In the genomic region with DNA sequence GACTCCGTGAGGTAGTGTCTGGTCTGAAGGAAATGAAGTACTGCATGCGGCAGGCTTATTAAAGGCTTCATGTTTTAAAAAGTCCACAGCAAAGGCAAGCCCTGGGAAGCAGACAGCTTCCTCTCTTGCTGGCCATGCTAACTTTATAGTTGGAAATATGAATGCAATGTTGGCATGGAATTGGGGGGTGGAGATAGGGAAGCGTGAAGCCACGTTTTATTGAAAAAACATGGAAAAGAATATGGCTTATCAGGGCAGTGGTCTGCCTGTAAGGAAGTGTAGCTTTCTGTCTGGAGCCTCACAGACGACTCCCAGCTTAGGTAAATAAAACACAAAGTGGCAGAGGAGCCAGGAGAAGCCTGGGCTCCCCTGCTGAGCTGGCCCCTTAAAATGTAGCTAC, we compare ENCODE assay signal across 24 mouse cellular contexts.
DNase-seq lines count a peak whose midpoint lies in the region; ATAC-seq lines count a peak whose summit lies in the region.
"Had no signal": no experiment of that assay in that cellular context is flagged by ENCODE, and none has a peak within 500 bp of the region (broad histone marks: within the 10 kb centered on the region; RNA-seq: fewer than 3 reads in every experiment).

No protein-coding gene starts in this region.

- no peaks in the 10 kb centered on the region for H3K36me3 ChIP-seq in heart, embryonic 10.5 days
- H3K36me3 ChIP-seq in kidney, embryonic 16.5 days (ENCODE audit: insufficient read depth, low read length) = no peaks in the 10 kb centered on the region
- no peaks in the 10 kb centered on the region for H3K36me3 ChIP-seq in limb, embryonic 11.5 days (ENCODE audit: control insufficient read depth, insufficient read depth, low read length)
- H3K36me3 ChIP-seq in midbrain, embryonic 16.5 days (ENCODE audit: control insufficient read depth, insufficient read depth, low read length) = no peaks in the 10 kb centered on the region
- H3K36me3 ChIP-seq: forebrain, embryonic 12.5 days; hindbrain, embryonic 10.5 days; kidney, embryonic 15.5 days; liver, embryonic 13.5 days; neural tube, embryonic 12.5 days had no signal

- no peaks in the 10 kb centered on the region for H3K9me3 ChIP-seq in heart, embryonic 10.5 days
- no peaks in the 10 kb centered on the region for H3K9me3 ChIP-seq in kidney, embryonic 16.5 days (ENCODE audit: low read length)
- H3K9me3 ChIP-seq in limb, embryonic 11.5 days (ENCODE audit: control insufficient read depth, low read length) = no peaks in the 10 kb centered on the region
- H3K9me3 ChIP-seq in midbrain, embryonic 16.5 days (replicated peaks; ENCODE audit: control insufficient read depth, low read length, poor library complexity, severe bottlenecking) = no peaks in the 10 kb centered on the region
- H3K9me3 ChIP-seq: forebrain, embryonic 12.5 days; hindbrain, embryonic 10.5 days; kidney, embryonic 15.5 days; liver, embryonic 13.5 days; neural tube, embryonic 12.5 days had no signal

- peak overlapping the region; percentile 69 for H3K27ac ChIP-seq in heart, embryonic 10.5 days
- no peak overlapping the region for H3K27ac ChIP-seq in kidney, embryonic 16.5 days (ENCODE audit: low read length)
- H3K27ac ChIP-seq in limb, embryonic 11.5 days (replicated peaks; ENCODE audit: low read depth, low read length) = no peak overlapping the region
- H3K27ac ChIP-seq in midbrain, embryonic 16.5 days (ENCODE audit: low read length) = no peak overlapping the region
- H3K27ac ChIP-seq: forebrain, embryonic 12.5 days; hindbrain, embryonic 10.5 days; kidney, embryonic 15.5 days; liver, embryonic 13.5 days; neural tube, embryonic 12.5 days had no signal

- H3K4me1 ChIP-seq in heart, embryonic 10.5 days = peaks cover 21% of the 10 kb centered on the region
- 0 out of 2 replicates have a peak, but pooled peaks cover 5% of the 10 kb centered on the region for H3K4me1 ChIP-seq in kidney, embryonic 16.5 days (ENCODE audit: insufficient read depth, low read length)
- peaks cover 7% of the 10 kb centered on the region; the same call in 1 of the 2 replicates for H3K4me1 ChIP-seq in limb, embryonic 11.5 days (ENCODE audit: control insufficient read depth, insufficient read depth, low read length)
- no peaks in the 10 kb centered on the region for H3K4me1 ChIP-seq in midbrain, embryonic 16.5 days (ENCODE audit: control insufficient read depth, insufficient read depth, low read length)
- H3K4me1 ChIP-seq: forebrain, embryonic 12.5 days; hindbrain, embryonic 10.5 days; liver, embryonic 13.5 days; megakaryocyte, embryonic 14.5 days; neural tube, embryonic 12.5 days had no signal

- H3K9ac ChIP-seq in kidney, embryonic 16.5 days (replicated peaks; ENCODE audit: low read length) = no peak overlapping the region
- no peak overlapping the region for H3K9ac ChIP-seq in limb, embryonic 11.5 days (ENCODE audit: low read length)
- H3K9ac ChIP-seq in midbrain, embryonic 16.5 days (ENCODE audit: low read depth, low read length) = no peak overlapping the region
- H3K9ac ChIP-seq: forebrain, embryonic 12.5 days; kidney, embryonic 15.5 days; liver, embryonic 13.5 days; neural tube, embryonic 12.5 days had no signal

- ATAC-seq in kidney, embryonic 16.5 days (ENCODE audit: low FRiP score, low TSS enrichment) = 0 out of 2 replicates have a peak, but pooled peaks have one; percentile 19
- ATAC-seq in limb, embryonic 11.5 days (ENCODE audit: insufficient number of reproducible peaks, low FRiP score, low TSS enrichment, low read depth) = no peak
- no peak for ATAC-seq in midbrain, embryonic 16.5 days
- ATAC-seq: activated CD4-positive, CD25-positive, alpha-beta regulatory T cell, adult 4 months; intestine, postnatal 0 days had no signal

- intact Hi-C loops in heart, postnatal 25 days (cut with DNase I) = no loop called here

- 42% methylated on average over 5 of the region's 5 CpGs for WGBS in heart, embryonic 10.5 days
- WGBS in kidney, embryonic 16.5 days = 49% methylated on average over 5 of the region's 5 CpGs
- WGBS in limb, embryonic 11.5 days = 47% methylated on average over 5 of the region's 5 CpGs
- WGBS in midbrain, embryonic 16.5 days = 61% methylated on average over 5 of the region's 5 CpGs

- H3K27me3 ChIP-seq in heart, embryonic 10.5 days (ENCODE audit: insufficient read depth, poor library complexity, severe bottlenecking) = no peaks in the 10 kb centered on the region
- H3K27me3 ChIP-seq in kidney, embryonic 16.5 days (ENCODE audit: insufficient read depth, low read length) = no peaks in the 10 kb centered on the region
- no peaks in the 10 kb centered on the region for H3K27me3 ChIP-seq in limb, embryonic 11.5 days (ENCODE audit: control insufficient read depth, insufficient read depth, low read length)
- no peaks in the 10 kb centered on the region for H3K27me3 ChIP-seq in midbrain, embryonic 16.5 days (ENCODE audit: control insufficient read depth, insufficient read depth, low read depth, low read length)
- H3K27me3 ChIP-seq: forebrain, embryonic 12.5 days; kidney, embryonic 15.5 days; liver, embryonic 13.5 days; megakaryocyte, embryonic 14.5 days; neural tube, embryonic 12.5 days had no signal

- DNase-seq in heart, embryonic 10.5 days (ENCODE audit: low spot score) = no peak
- DNase-seq in heart, postnatal 25 days (ENCODE audit: low spot score) = no peak
- no peak for DNase-seq in kidney, adult 11 months
- peak; percentile 23 for DNase-seq in limb, embryonic 11.5 days (ENCODE audit: low spot score)
- no peak for DNase-seq in thymus, postnatal 4 days
- DNase-seq: adrenal gland, adult 8-10 months; cerebellum, adult 18-20 months; cerebellum, postnatal 14 days; gastrocnemius, postnatal 25 days; kidney, postnatal 4 days; liver, embryonic 13.5 days; lung, adult 2 months; lung, postnatal 36 days; midbrain, embryonic 14.5 days; right cerebral cortex, postnatal 25 days had no signal

- H3K4me2 ChIP-seq in kidney, embryonic 16.5 days (replicated peaks; ENCODE audit: low read depth, low read length) = no peak overlapping the region
- no peak overlapping the region for H3K4me2 ChIP-seq in limb, embryonic 11.5 days (ENCODE audit: low read depth, severe bottlenecking)
- H3K4me2 ChIP-seq in midbrain, embryonic 16.5 days (ENCODE audit: low read length) = no peak overlapping the region
- H3K4me2 ChIP-seq: forebrain, embryonic 12.5 days; kidney, embryonic 15.5 days; liver, embryonic 13.5 days; neural tube, embryonic 12.5 days had no signal

- H3K4me3 ChIP-seq in heart, embryonic 10.5 days = no peak overlapping the region
- H3K4me3 ChIP-seq in kidney, embryonic 16.5 days (ENCODE audit: low read length) = no peak overlapping the region
- no peak overlapping the region for H3K4me3 ChIP-seq in limb, embryonic 11.5 days (ENCODE audit: low read depth, low read length)
- H3K4me3 ChIP-seq in midbrain, embryonic 16.5 days (ENCODE audit: low read depth, low read length) = no peak overlapping the region
- H3K4me3 ChIP-seq: forebrain, embryonic 12.5 days; hindbrain, embryonic 10.5 days; kidney, embryonic 15.5 days; liver, embryonic 13.5 days; megakaryocyte, embryonic 14.5 days; neural tube, embryonic 12.5 days had no signal
